Mouse (Mus musculus) thymus, adult 18-20 months (tissue): Measurements from ENCODE around the gene Gm8720.
"Not testable (repeated sequence)": the region's sequence is repeated elsewhere in the genome, so short reads cannot be mapped to it uniquely, and the experiment has no call there.

Experiments used
- DNase-seq, 2 experiments: peaks; one replicate each; pipeline ENCODE4 v3.0.0; 2022; ENCODE audit warnings: mixed read lengths in 2 of 2

The Gm8720 gene

GRCm38 (mm10) chr7:23067356-23067755 is at the start of gene Gm8720:
Gene Gm8720 (minus strand): TSS chr7:23067456.
- not testable (repeated sequence) for DNase-seq

DNA sequence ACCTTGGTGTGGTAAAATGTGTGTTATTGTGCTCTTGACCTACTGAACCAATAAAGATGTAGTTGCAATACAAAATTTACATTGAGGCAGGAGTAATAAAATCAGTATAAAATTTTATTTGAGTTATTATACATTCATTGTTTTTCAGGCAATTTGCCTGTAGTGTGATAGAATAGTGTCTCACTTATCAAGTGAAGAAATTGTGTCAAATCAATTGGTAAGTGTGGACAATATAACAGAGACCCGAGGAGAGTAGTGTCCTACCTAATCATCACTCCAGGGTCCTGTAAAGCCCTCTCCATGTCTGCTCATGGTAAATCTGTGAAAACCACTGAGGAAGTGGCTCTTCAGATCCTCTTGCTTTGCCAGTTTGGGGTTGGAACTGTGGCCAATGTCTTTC is 12.0 kb downstream of the Gm8720 start, which contains the start of gene Vmn1r163:
Gene Vmn1r163 (plus strand): TSS at position 301 of the 400 bp plus-strand sequence.
- not testable (repeated sequence) for DNase-seq

GRCm38 (mm10) chr7:23019823-23020222 is 47.4 kb downstream of the Gm8720 start, which contains the start of gene Gm4216:
Gene Gm4216 (minus strand): TSS chr7:23019923.
- not testable (repeated sequence) for DNase-seq
